Mouse (Mus musculus) brain, embryonic 14.5 days (tissue): ENCODE results near the gene Lsp1.

ENCODE experiments used
- CTCF ChIP-seq: fragments of 200-500 bp; IDR thresholded peaks from 2 replicates; pipeline ENCODE4 v1.5.1; 2012; ENCODE audit warnings: inconsistent platforms, mild to moderate bottlenecking, moderate library complexity, borderline replicate concordance; ENCODE audit not compliant: insufficient read depth, insufficient read length; ENCODE audit errors: extremely low read depth
- POLR2A ChIP-seq: fragments of 200-500 bp; IDR thresholded peaks from 2 replicates; pipeline ENCODE4 v1.6.1; 2012; ENCODE audit warnings: mild to moderate bottlenecking, inconsistent platforms, borderline replicate concordance; ENCODE audit not compliant: poor library complexity, insufficient read depth, insufficient read length, severe bottlenecking; ENCODE audit errors: extremely low read depth

DNA sequence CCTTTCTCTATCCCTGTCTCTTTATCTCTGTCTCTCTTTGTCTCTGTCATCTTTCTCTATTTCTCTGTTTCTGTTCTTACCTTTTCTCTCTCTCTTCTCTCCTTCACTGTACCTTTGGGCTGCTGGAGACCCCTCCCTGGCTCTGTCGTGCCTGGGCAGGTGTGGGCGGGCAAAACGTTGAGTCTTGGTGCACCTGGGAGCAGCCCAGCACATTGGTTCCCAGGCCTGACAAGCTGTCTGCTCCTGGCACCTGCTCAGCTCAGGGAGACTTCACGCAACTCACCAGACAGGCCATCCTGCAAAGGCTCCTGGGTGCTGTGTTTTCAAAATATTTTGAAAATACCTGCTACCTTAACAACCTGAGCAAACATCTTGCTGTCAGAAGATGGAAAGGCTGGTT is 42.6 kb downstream of the Lsp1 start:
- TF ChIP-seq POLR2A (no peak), CTCF (no peak)
